Mouse (Mus musculus): Measurements from ENCODE around the gene Polr2f. TPM values are rescaled to one million over a fixed set of nuclear protein-coding genes. Genes with fewer than 3 reads are reported as not detected.

Gene Polr2f
- polyA plus RNA-seq, 1 experiment = 20.3 TPM

GRCm38 (mm10) chr15:79199390-79199976 is 58.7 kb downstream of the Polr2f start:
- no peak overlapping the region for H3K4me3 ChIP-seq (ENCODE audit: extremely low read depth, insufficient read depth, insufficient read length)
- no peaks in the 10 kb centered on the region for H3K36me3 ChIP-seq (ENCODE audit: control insufficient read depth, insufficient read depth, low read length)
- no peaks in the 10 kb centered on the region for H3K27me3 ChIP-seq (ENCODE audit: control insufficient read depth, insufficient read depth, low read length)
- no peak for DNase-seq (ENCODE audit: low read depth in 1 of 2, low spot score in 2 of 2)
- H3K4me1 ChIP-seq (ENCODE audit: control insufficient read depth, insufficient read depth, insufficient read length) = no peaks in the 10 kb centered on the region
- 89% methylated on average over 12 of the region's 12 CpGs for WGBS
- H3K27ac ChIP-seq (ENCODE audit: insufficient read depth, low read length) = no peak overlapping the region
- no peak for TF ChIP-seq POLR2A (IDR thresholded peaks at IDR 0.05; ENCODE audit: low read depth, low read length)
- no peak for TF ChIP-seq CTCF (IDR thresholded peaks at IDR 0.05; ENCODE audit: extremely low read depth, insufficient read depth, insufficient read length, insufficient replicate concordance)

Other genes with a start within 250 kb of the Polr2f start
- 0.12 and 0.13 TPM in 2 replicates for gene Gm49510, start 241.3 kb upstream of the Polr2f start, polyA plus RNA-seq (2012; rRNA removed)
- 182 and 272 TPM in 2 replicates for gene Sh3bp1, start 241.2 kb upstream of the Polr2f start, polyA plus RNA-seq (2012; rRNA removed)
- gene Pdxp, start 227.1 kb upstream of the Polr2f start, polyA plus RNA-seq (2012; rRNA removed) = 13.1 and 23.5 TPM in 2 replicates
- 75.4 and 93.0 TPM in 2 replicates for gene Lgals1, start 214.3 kb upstream of the Polr2f start, polyA plus RNA-seq (2012; rRNA removed)
- gene Nol12, start 206.1 kb upstream of the Polr2f start, polyA plus RNA-seq (2012; rRNA removed) = 14.2 TPM in 2 replicates
- gene Triobp, start 193.3 kb upstream of the Polr2f start, polyA plus RNA-seq (2012; rRNA removed) = 40.9 and 44.8 TPM in 2 replicates
- 14.3 and 25.4 TPM in 2 replicates for gene H1f0, start 112.6 kb upstream of the Polr2f start, polyA plus RNA-seq (2012; rRNA removed)
- gene Galr3, start 99.1 kb upstream of the Polr2f start, polyA plus RNA-seq (2012; rRNA removed) = 0.39 and 1.0 TPM in 2 replicates
- gene Ankrd54, start 78.1 kb upstream of the Polr2f start, polyA plus RNA-seq (2012; rRNA removed) = 57.3 and 78.9 TPM in 2 replicates
- gene Eif3l, start 65.8 kb upstream of the Polr2f start, polyA plus RNA-seq (2012; rRNA removed) = 85.7 and 97.2 TPM in 2 replicates
- 20.0 and 24.9 TPM in 2 replicates for gene Micall1, start 32.1 kb upstream of the Polr2f start, polyA plus RNA-seq (2012; rRNA removed)
- gene 1700088E04Rik, start 244 bp downstream of the Polr2f start, polyA plus RNA-seq (2012; rRNA removed) = 0.53 and 0.83 TPM in 2 replicates
- 0.75 and 2.0 TPM in 2 replicates for gene Sox10, start 24.2 kb downstream of the Polr2f start, polyA plus RNA-seq (2012; rRNA removed)
- 13.7 and 15.4 TPM in 2 replicates for gene Pick1, start 88.2 kb downstream of the Polr2f start, polyA plus RNA-seq (2012; rRNA removed)
- not detected in 2 replicates for gene Gm49486, start 88.4 kb downstream of the Polr2f start, polyA plus RNA-seq (2012; rRNA removed)
- gene Slc16a8, start 113.8 kb downstream of the Polr2f start, polyA plus RNA-seq (2012; rRNA removed) = not detected in 2 replicates
- gene Baiap2l2, start 144.5 kb downstream of the Polr2f start, polyA plus RNA-seq (2012; rRNA removed) = 0.14 and 0.18 TPM in 2 replicates
- 15.1 and 19.3 TPM in 2 replicates for gene Pla2g6, start 187.4 kb downstream of the Polr2f start, polyA plus RNA-seq (2012; rRNA removed)
- 2.0 and 2.6 TPM in 2 replicates for gene Maff, start 205.6 kb downstream of the Polr2f start, polyA plus RNA-seq (2012; rRNA removed)

All from spleen, adult 2 months (tissue).